Mouse (Mus musculus): Measurements from ENCODE around the gene Arsk.
A peak's percentile ranks its signal among the peaks of the same experiment; 100 is the strongest.

Gene Arsk

GRCm38 (mm10) chr13:76024588-76024987, 73.9 kb downstream of the Arsk start:
- no peak for DNase-seq (ENCODE audit: low spot score in 2 of 2)

GRCm38 (mm10) chr13:76021782-76022181, 76.7 kb downstream of the Arsk start:
- DNase-seq (ENCODE audit: low spot score in 2 of 2), result no peak

- DNase-seq (ENCODE audit: low spot score in 2 of 2), result peak in 1 of 2 experiments; percentile 13
Observed at GRCm38 (mm10) chr13:76018844-76019400, 79.5 kb downstream of the Arsk start.

GRCm38 (mm10) chr13:76017974-76018843, 80.3 kb downstream of the Arsk start, which contains the start of gene Rfesd:
Gene Rfesd (minus strand): TSS chr13:76018719.
- DNase-seq (ENCODE audit: low spot score in 2 of 2), result peak; percentile 92 to 98

- no peak for DNase-seq (ENCODE audit: low spot score in 2 of 2)
Observed at GRCm38 (mm10) chr13:76017465-76017864, 81.0 kb downstream of the Arsk start.

- no peak for DNase-seq (ENCODE audit: low spot score in 2 of 2)
Observed at GRCm38 (mm10) chr13:76014511-76014910, 83.9 kb downstream of the Arsk start.

All from urinary bladder, postnatal 36 days (tissue).